Mouse (Mus musculus) MEL (cell line): ENCODE measurements around the gene Wipf1. TPM values are rescaled to one million over a fixed set of nuclear protein-coding genes. Genes with fewer than 3 reads are reported as not detected.

Experiments used
- DNase-seq: peaks from one replicate; pipeline ENCODE4 v3.0.0; 2011; ENCODE audit warnings: low read depth, low spot score
- H3K27ac ChIP-seq: 2 replicates; pipeline ENCODE4 v1.5.1; 2012; ENCODE audit warnings: low read depth, mild to moderate bottlenecking, control low read depth, low read length, moderate library complexity; ENCODE audit not compliant: control insufficient read depth
- H3K27me3 ChIP-seq, 2 experiments: fragments of 150-350 bp in 1 of 2; sonication (generic) in 1 of 2; 2 replicates each; pipeline ENCODE4 v1.6.1; 2012; ENCODE audit warnings: low read length in 2 of 2, mild to moderate bottlenecking in 2 of 2, improper control_type of control experiment in 1 of 2, moderate library complexity in 1 of 2; ENCODE audit not compliant: insufficient read depth in 2 of 2, control insufficient read depth in 1 of 2
- H3K36me3 ChIP-seq, 2 experiments: 2 replicates each; pipeline ENCODE4 v1.6.1; 2012 to 2014; ENCODE audit warnings: low read length in 2 of 2, improper control_type of control experiment in 1 of 2, inconsistent platforms in 1 of 2, mild to moderate bottlenecking in 1 of 2; ENCODE audit not compliant: insufficient read depth in 2 of 2, control insufficient read depth in 1 of 2
- H3K4me1 ChIP-seq, 2 experiments: fragments of 150-350 bp in 1 of 2; sonication (generic) in 1 of 2; 2 replicates each; pipeline ENCODE4 v1.6.1; 2012; ENCODE audit warnings: low read length in 2 of 2, improper control_type of control experiment in 1 of 2, mild to moderate bottlenecking in 1 of 2; ENCODE audit not compliant: insufficient read depth in 2 of 2, control insufficient read depth in 1 of 2
- H3K4me3 ChIP-seq, 2 experiments: fragments of 150-350 bp in 1 of 2; sonication (generic) in 1 of 2; 2 replicates each; pipeline ENCODE4 v1.5.1; 2012; ENCODE audit warnings: low read depth in 2 of 2, low read length in 2 of 2, mild to moderate bottlenecking in 2 of 2, moderate library complexity in 2 of 2, control low read depth in 1 of 2, improper control_type of control experiment in 1 of 2; ENCODE audit not compliant: control insufficient read depth in 1 of 2, insufficient read depth in 1 of 2
- H3K79me2 ChIP-seq: 2 replicates; pipeline ENCODE4 v1.6.1; 2012; ENCODE audit warnings: mild to moderate bottlenecking, low read length, moderate library complexity; ENCODE audit not compliant: control insufficient read depth, poor library complexity, insufficient read depth
- H3K9ac ChIP-seq: 2 replicates; pipeline ENCODE4 v1.6.1; 2012; ENCODE audit warnings: low read depth, mild to moderate bottlenecking, control low read depth, low read length, moderate library complexity; ENCODE audit not compliant: control insufficient read depth, poor library complexity, severe bottlenecking
- H3K9me3 ChIP-seq: fragments of 150-350 bp; sonication (generic); replicated peaks from 2 replicates; pipeline ENCODE4 v1.6.1; 2012; ENCODE audit warnings: mild to moderate bottlenecking, low read length, improper control_type of control experiment, moderate library complexity; ENCODE audit not compliant: insufficient read depth
- CHD1 ChIP-seq: IDR thresholded peaks from 2 replicates; pipeline ENCODE4 v1.6.1; 2012; ENCODE audit warnings: low read depth, mild to moderate bottlenecking, inconsistent platforms, low read length, improper control_type of control experiment
- CHD2 ChIP-seq: IDR thresholded peaks from 2 replicates; pipeline ENCODE4 v1.6.1; 2011; ENCODE audit warnings: low read length, improper control_type of control experiment
- ELF1 ChIP-seq: IDR thresholded peaks from 2 replicates; pipeline ENCODE4 v1.6.1; 2014; ENCODE audit warnings: low read depth, mild to moderate bottlenecking, inconsistent platforms, low read length, improper control_type of control experiment, moderate library complexity
- GATA1 ChIP-seq: IDR thresholded peaks from 2 replicates; pipeline ENCODE4 v1.6.1; 2011; ENCODE audit warnings: low read depth, low read length, improper control_type of control experiment
- HCFC1 ChIP-seq: IDR thresholded peaks from 2 replicates; pipeline ENCODE4 v1.6.1; 2012; ENCODE audit warnings: low read depth, mild to moderate bottlenecking, inconsistent platforms, low read length, improper control_type of control experiment, moderate library complexity
- KAT2A ChIP-seq: conservative IDR thresholded peaks from 2 replicates; pipeline ENCODE4 v1.6.1; 2012; ENCODE audit warnings: low read depth, low read length, improper control_type of control experiment, inconsistent platforms
- MAX ChIP-seq: IDR thresholded peaks from 2 replicates; pipeline ENCODE4 v1.6.1; 2011; ENCODE audit warnings: low read length, improper control_type of control experiment
- MXI1 ChIP-seq: IDR thresholded peaks from 2 replicates; pipeline ENCODE4 v1.6.1; 2011; ENCODE audit warnings: mild to moderate bottlenecking, low read depth, low read length, improper control_type of control experiment
- NELFE ChIP-seq: IDR thresholded peaks from 2 replicates; pipeline ENCODE4 v1.6.1; 2011; ENCODE audit warnings: low read depth, low read length, improper control_type of control experiment
- NRF1 ChIP-seq: IDR thresholded peaks from 2 replicates; pipeline ENCODE4 v1.6.1; 2014; ENCODE audit warnings: low read depth, mild to moderate bottlenecking, inconsistent platforms, low read length, improper control_type of control experiment, moderate library complexity; ENCODE audit not compliant: poor library complexity, insufficient read depth, severe bottlenecking
- POLR2AphosphoS2 ChIP-seq: IDR thresholded peaks from 2 replicates; pipeline ENCODE4 v1.6.1; 2011; ENCODE audit warnings: low read length, improper control_type of control experiment
- POLR2AphosphoS5 ChIP-seq: IDR thresholded peaks from 2 replicates; pipeline ENCODE4 v1.6.1; 2012; ENCODE audit warnings: low read depth, borderline replicate concordance, mild to moderate bottlenecking, inconsistent platforms, low read length, moderate library complexity, mixed read lengths
- RAD21 ChIP-seq: IDR thresholded peaks from 2 replicates; pipeline ENCODE4 v1.6.1; 2011; ENCODE audit warnings: mild to moderate bottlenecking, low read depth, low read length, improper control_type of control experiment
- SMC3 ChIP-seq: IDR thresholded peaks from 2 replicates; pipeline ENCODE4 v1.6.1; 2011; ENCODE audit warnings: low read depth, low read length, improper control_type of control experiment
- TBP ChIP-seq: IDR thresholded peaks from 2 replicates; pipeline ENCODE4 v1.8.0; 2011; ENCODE audit warnings: low read depth, low read length, improper control_type of control experiment
- UBTF ChIP-seq: IDR thresholded peaks from 2 replicates; pipeline ENCODE4 v1.6.1; 2012; ENCODE audit warnings: low read depth, mild to moderate bottlenecking, inconsistent platforms, low read length, improper control_type of control experiment, moderate library complexity, borderline replicate concordance; ENCODE audit not compliant: insufficient read depth
- USF1 ChIP-seq: IDR thresholded peaks from 2 replicates; pipeline ENCODE4 v1.6.1; 2014; ENCODE audit warnings: low read depth, mild to moderate bottlenecking, inconsistent platforms, low read length, improper control_type of control experiment, moderate library complexity
- USF2 ChIP-seq, 2 experiments: IDR thresholded peaks; 2 replicates each; pipeline ENCODE4 v1.6.1; 2011 to 2012; ENCODE audit warnings: improper control_type of control experiment in 2 of 2, low read length in 2 of 2, borderline replicate concordance in 1 of 2, inconsistent platforms in 1 of 2, low read depth in 1 of 2, mild to moderate bottlenecking in 1 of 2; ENCODE audit not compliant: insufficient read depth in 1 of 2
- ZKSCAN1 ChIP-seq: IDR thresholded peaks from 2 replicates; pipeline ENCODE4 v1.6.1; 2012; ENCODE audit warnings: low read depth, mild to moderate bottlenecking, inconsistent platforms, low read length, improper control_type of control experiment, moderate library complexity
- polyA plus RNA-seq, 2 experiments: library from polyadenylated mRNA; stranded (reverse) in 1 of 2; unstranded in 1 of 2; fragments of >175 nt in 1 of 2; fragments of >200 nt in 1 of 2; gene quantifications; 2 replicates each; pipeline versions ENCODE4 v1.2.1 to v1.2.4; 2012; ENCODE audit warnings: low replicate concordance in 2 of 2, low read depth in 1 of 2; ENCODE audit not compliant: insufficient read length in 2 of 2, insufficient read depth in 1 of 2, missing spikeins in 1 of 2
- total RNA-seq: library from RNA; depleted of rRNA; stranded (reverse); fragments of 300-350 nt; gene quantifications from 2 replicates; pipeline ENCODE4 v1.2.3, GENCODE M21; 2012

The Wipf1 gene
- total and polyA plus RNA-seq, 3 experiments: 5.2 to 83.9 (median 27.1) TPM

DNA sequence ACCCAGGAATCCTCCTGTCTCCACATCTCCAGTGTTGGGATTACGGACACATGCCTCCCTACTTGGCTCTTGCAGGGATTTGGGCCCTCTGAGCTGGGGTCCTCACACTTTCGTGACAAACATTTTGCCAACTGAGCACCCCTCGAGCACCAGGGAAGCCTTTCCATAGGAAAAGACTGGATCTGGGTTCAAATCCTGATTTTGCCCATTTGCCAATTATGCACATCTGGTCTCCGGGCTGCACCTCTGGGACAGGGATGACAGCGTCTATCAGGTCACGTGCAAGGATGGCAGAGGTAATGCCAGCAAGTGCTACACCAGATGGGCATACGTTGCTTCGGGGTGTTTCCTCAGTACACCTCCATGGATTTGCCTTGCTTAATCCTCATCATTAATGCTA, 119.5 kb downstream of the Wipf1 start:
- Histone ChIP-seq H3K4me1 (no peaks in the 10 kb centered on the region), H3K4me3 (no peak overlapping the region), H3K9me3 (no peaks in the 10 kb centered on the region), H3K36me3 (no peaks in the 10 kb centered on the region), H3K9ac (no peak overlapping the region), H3K27me3 (peaks cover 0 to 5% of the 10 kb centered on the region in 2 experiments; a peak in 2 of 4 replicates), H3K27ac (no peak overlapping the region), H3K79me2 (no peaks in the 10 kb centered on the region)
- no peak for DNase-seq
- TF ChIP-seq NELFE (no peak), UBTF (no peak), ZKSCAN1 (no peak), KAT2A (no peak), CHD2 (no peak), RAD21 (no peak), TBP (no peak), HCFC1 (no peak), ELF1 (no peak), USF2 (IDR thresholded peaks at IDR 0.05; ENCODE audit: borderline replicate concordance in 1 of 2, insufficient read depth in 1 of 2, low read depth in 1 of 2, low read length in 2 of 2) (no peak), GATA1 (no peak), CHD1 (no peak), USF1 (no peak), SMC3 (no peak), NRF1 (no peak), MAX (no peak), POLR2AphosphoS2 (no peak), MXI1 (no peak), POLR2AphosphoS5 (no peak)

DNA sequence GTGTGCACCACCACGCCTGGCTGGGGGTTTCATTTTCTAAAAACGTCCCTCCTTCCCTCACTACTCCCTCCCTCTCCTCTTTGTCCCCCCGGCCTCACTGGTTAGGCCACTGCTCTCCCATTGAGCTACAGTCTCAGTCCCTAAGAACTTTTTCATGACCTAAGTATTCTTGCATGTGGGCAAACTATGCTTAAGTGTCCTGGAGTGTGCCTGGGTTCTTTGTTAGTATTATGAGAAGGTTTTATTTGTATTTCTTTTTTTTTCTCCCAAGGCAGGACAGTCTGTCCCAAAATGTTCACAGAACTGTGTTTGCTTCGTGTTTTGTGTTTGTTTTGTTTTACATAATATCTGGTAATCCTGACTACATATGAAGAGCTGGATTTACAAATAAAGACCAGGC, 121.9 kb downstream of the Wipf1 start:
- no peaks in the 10 kb centered on the region for H3K9me3 ChIP-seq
- H3K4me1 ChIP-seq: no peaks in the 10 kb centered on the region
- H3K27me3 ChIP-seq: peaks cover 0 to 4% of the 10 kb centered on the region in 2 experiments; a peak in 1 of 4 replicates
- H3K4me3 ChIP-seq: no peak overlapping the region
- no peaks in the 10 kb centered on the region for H3K36me3 ChIP-seq
- TF ChIP-seq POLR2AphosphoS5 (no peak), ELF1 (no peak), NELFE (no peak), USF1 (no peak)
- H3K9ac ChIP-seq: no peak overlapping the region
- DNase-seq: no peak
- no peak overlapping the region for H3K27ac ChIP-seq
- no peaks in the 10 kb centered on the region for H3K79me2 ChIP-seq
